Mouse (Mus musculus): ENCODE measurements around the gene Cd40.

- TF ChIP-seq POLR2A (IDR thresholded peaks at IDR 0.05; ENCODE audit: low read depth, low read length) (no peak), CTCF (IDR thresholded peaks at IDR 0.05; ENCODE audit: extremely low read depth, insufficient read length, insufficient replicate concordance, low read depth, low read length) (no peak)
These were observed 4.5 kb downstream of the Cd40 start for GRCm38 (mm10) chr2:165059961-165060360.

All from small intestine, adult 2 months (tissue).